Mouse (Mus musculus) midbrain, embryonic 11.5 days (tissue): Measurements from ENCODE around the gene Krt39. TPM values are rescaled to one million over a fixed set of nuclear protein-coding genes. Genes with fewer than 3 reads are reported as not detected.

Source experiments
- ATAC-seq: fragments of 200-750 bp; cut with Nextera tagmentation; 2 replicates; pipeline ENCODE4 v1.8.0; 2017; ENCODE audit warnings: moderate TSS enrichment, moderate library complexity; ENCODE audit not compliant: low FRiP score
- DNase-seq: peaks from one replicate; pipeline ENCODE4 v3.0.0; 2015; ENCODE audit warnings: low spot score; ENCODE audit errors: missing footprints
- H3K27ac ChIP-seq: fragments of 300-500 bp; sonication (generic); 2 replicates; pipeline ENCODE4 v1.5.1; 2014; ENCODE audit warnings: low read depth, low read length
- H3K27me3 ChIP-seq: fragments of 300-500 bp; sonication (generic); 2 replicates; pipeline ENCODE4 v1.6.1; 2014; ENCODE audit warnings: mild to moderate bottlenecking, low read length, moderate library complexity, mixed read lengths; ENCODE audit not compliant: control insufficient read depth, insufficient read depth
- H3K36me3 ChIP-seq: fragments of 300-500 bp; sonication (generic); 2 replicates; pipeline ENCODE4 v1.6.1; 2014; ENCODE audit warnings: mild to moderate bottlenecking, low read length, moderate library complexity, mixed read lengths; ENCODE audit not compliant: control insufficient read depth, insufficient read depth
- H3K4me1 ChIP-seq: fragments of 300-500 bp; sonication (generic); 2 replicates; pipeline ENCODE4 v1.6.1; 2014; ENCODE audit warnings: low read length; ENCODE audit not compliant: control insufficient read depth, insufficient read depth
- H3K4me2 ChIP-seq: fragments of 300-500 bp; sonication (generic); 2 replicates; pipeline ENCODE4 v1.6.1; 2014; ENCODE audit warnings: mild to moderate bottlenecking, moderate library complexity
- H3K4me3 ChIP-seq: fragments of 300-500 bp; sonication (generic); 2 replicates; pipeline ENCODE4 v1.5.1; 2014; ENCODE audit warnings: low read depth, low read length
- H3K9ac ChIP-seq: fragments of 300-500 bp; sonication (generic); 2 replicates; pipeline ENCODE4 v1.6.1; 2014; ENCODE audit warnings: low read length
- H3K9me3 ChIP-seq: fragments of 300-500 bp; sonication (generic); 2 replicates; pipeline ENCODE4 v1.6.1; 2016; ENCODE audit warnings: low read length; ENCODE audit not compliant: control insufficient read depth
- WGBS: fragments of 180-500 bp; shearing (Covaris S2); extraction: QIAGEN DNeasy Blood & Tissue Kit; methylation state at CpG from one replicate; pipeline ENCODE4 v1.1.7; 2014; 5-methylcytosine and 5-hydroxymethylcytosine counted together
- polyA plus RNA-seq: library from polyadenylated mRNA; unstranded; fragments of >200 nt; fragmentation: Nextera tagmentation; extraction: Ambion mirVana; gene quantifications from 2 replicates; pipeline ENCODE4 v1.2.1, GENCODE M21; 2014

The Krt39 gene
- not detected in 2 replicates for polyA plus RNA-seq

DNA sequence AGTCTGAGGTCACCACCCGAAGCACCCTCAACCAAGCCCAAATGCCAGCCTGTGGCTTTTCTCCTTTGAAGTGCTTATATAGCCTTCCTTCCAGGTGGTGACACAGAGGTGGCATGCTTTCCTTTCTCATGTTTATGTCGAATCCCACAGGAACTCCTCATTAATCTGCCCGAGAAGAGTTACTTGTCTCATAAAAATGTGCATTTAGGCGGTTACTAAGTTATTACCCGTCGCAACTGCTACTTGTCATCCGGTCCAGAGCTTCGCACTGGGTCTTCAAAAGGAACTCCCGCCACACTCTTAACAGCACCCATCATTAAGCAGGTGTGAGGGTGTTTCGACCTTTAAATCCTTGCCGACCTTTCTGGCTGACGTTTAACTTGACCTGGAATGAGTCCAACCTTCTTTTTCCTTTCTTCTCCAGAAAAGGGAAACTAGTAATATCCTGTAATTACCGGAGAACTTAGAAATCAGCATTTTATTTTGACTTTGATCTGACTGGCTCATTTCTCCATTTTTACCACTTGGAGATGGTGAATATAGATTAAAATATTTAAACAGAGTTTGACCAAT lies at the start of gene Krt39:
Gene Krt39, minus strand, starts transcription at position 51 of the 573 bp plus-strand sequence.
- H3K4me2 ChIP-seq, result no peak within 1 kb of the TSS
- H3K9me3 ChIP-seq, result no peaks in the 10 kb centered on the region
- no peak within 1 kb of the TSS for H3K27ac ChIP-seq
- no peak within 1 kb of the TSS for H3K9ac ChIP-seq
- H3K4me3 ChIP-seq, result no peak within 1 kb of the TSS
- 88% methylated on average over 13 of the region's 13 CpGs for WGBS
- H3K4me1 ChIP-seq, result no peaks in the 10 kb centered on the region
- no peaks in the 10 kb centered on the region for H3K36me3 ChIP-seq
- ATAC-seq (no peak), DNase-seq (no peak)
- H3K27me3 ChIP-seq, result no peaks in the 10 kb centered on the region

DNA sequence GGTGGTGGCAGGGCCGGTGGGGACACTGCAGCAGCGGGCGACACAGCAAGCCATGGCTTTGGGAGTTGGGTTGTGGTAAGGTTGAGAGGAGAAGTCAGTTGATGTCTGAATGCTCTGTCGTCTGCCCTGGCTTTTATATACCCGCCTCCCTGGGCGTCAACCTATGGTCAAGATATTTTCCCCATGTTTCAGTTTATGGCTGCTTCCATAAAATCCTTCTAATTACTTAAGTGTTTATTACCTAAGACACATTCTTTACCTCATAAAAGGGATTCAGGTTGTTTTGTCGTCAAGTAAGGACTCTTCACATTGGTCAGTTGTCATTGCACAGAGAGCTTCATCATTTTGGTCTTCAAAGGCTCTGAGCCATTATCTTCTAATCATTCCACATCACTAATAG lies 45.4 kb upstream of the Krt39 start, which contains the start of gene Krtap3-1:
Gene Krtap3-1, minus strand, starts transcription at position 101 of the 400 bp plus-strand sequence.
- 87% methylated on average over 7 of the region's 7 CpGs for WGBS
- H3K27me3 ChIP-seq, result no peaks in the 10 kb centered on the region
- DNase-seq (no peak), ATAC-seq (no peak)
- no peak within 1 kb of the TSS for H3K4me3 ChIP-seq
- H3K27ac ChIP-seq, result no peak within 1 kb of the TSS
- H3K4me2 ChIP-seq, result no peak within 1 kb of the TSS
- no peak within 1 kb of the TSS for H3K9ac ChIP-seq
- H3K36me3 ChIP-seq, result no peaks in the 10 kb centered on the region
- H3K9me3 ChIP-seq, result no peaks in the 10 kb centered on the region
- H3K4me1 ChIP-seq, result no peaks in the 10 kb centered on the region

GRCm38 (mm10) chr11:99562580-99562979 lies 41.4 kb upstream of the Krt39 start:
- Histone ChIP-seq H3K9ac (no peak overlapping the region), H3K36me3 (no peaks in the 10 kb centered on the region), H3K9me3 (no peaks in the 10 kb centered on the region), H3K27me3 (no peaks in the 10 kb centered on the region), H3K4me3 (no peak overlapping the region), H3K4me2 (no peak overlapping the region), H3K4me1 (no peaks in the 10 kb centered on the region), H3K27ac (no peak overlapping the region)
- ATAC-seq, result no peak
- 76% methylated on average over 6 of the region's 6 CpGs for WGBS
- no peak for DNase-seq

- no peak within 1 kb of the TSS for H3K9ac ChIP-seq
These were observed 38.2 kb upstream of the Krt39 start, which contains the start of gene Gm11939 for GRCm38 (mm10) chr11:99559366-99559765. Gene Gm11939, minus strand, starts transcription at chr11:99559466.

DNA sequence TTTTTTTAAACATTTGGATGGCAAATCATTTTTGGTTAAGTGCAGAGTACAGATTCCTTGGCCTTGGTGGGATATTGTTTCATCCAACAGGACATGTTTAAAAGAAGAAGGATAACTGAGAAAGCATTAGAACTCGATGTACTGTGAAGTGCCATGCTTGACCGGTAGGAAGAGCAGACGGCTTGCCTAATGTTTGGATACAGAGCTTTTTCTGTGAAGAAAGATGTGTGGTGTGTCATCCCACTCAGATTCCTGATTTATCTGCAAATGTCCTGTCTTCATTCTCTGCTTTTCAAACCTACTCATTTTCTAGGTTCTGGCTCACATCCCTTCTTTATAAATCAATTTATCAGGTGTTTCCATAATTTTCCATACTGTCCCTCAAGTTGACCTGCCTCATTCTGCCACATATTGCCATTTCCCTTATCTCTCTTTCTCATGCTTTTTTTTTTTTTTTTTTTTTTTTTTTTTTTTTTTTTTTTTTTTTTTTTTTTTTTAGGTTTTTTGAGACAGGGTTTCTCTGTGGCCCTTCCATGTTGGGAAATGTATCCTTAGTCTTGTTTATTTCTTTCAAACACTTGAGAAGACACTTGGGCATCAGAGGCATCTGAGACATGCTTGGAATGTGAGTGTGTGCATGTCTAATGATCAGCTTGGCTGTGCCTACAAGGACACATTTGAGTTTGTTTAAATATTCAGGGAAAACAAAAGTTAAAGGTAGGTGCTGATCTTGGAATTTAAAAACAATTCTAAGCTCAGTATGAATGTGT lies 37.0 kb upstream of the Krt39 start:
- ATAC-seq (no peak), DNase-seq (no peak)
- Histone ChIP-seq H3K4me2 (no peak overlapping the region), H3K36me3 (no peaks in the 10 kb centered on the region), H3K4me3 (no peak overlapping the region), H3K27ac (no peak overlapping the region), H3K4me1 (no peaks in the 10 kb centered on the region), H3K9ac (no peak overlapping the region), H3K9me3 (no peaks in the 10 kb centered on the region), H3K27me3 (no peaks in the 10 kb centered on the region)
- 84% methylated on average over 3 of the region's 3 CpGs for WGBS

More at GRCm38 (mm10) chr11:99559366-99559765, 38.2 kb upstream of the Krt39 start, which contains the start of gene Gm11939:
- 93% methylated on average over 9 of the region's 9 CpGs for WGBS
- Histone ChIP-seq H3K4me3 (no peak within 1 kb of the TSS), H3K9me3 (no peaks in the 10 kb centered on the region), H3K4me1 (no peaks in the 10 kb centered on the region), H3K36me3 (no peaks in the 10 kb centered on the region), H3K4me2 (no peak within 1 kb of the TSS), H3K27me3 (no peaks in the 10 kb centered on the region), H3K27ac (no peak within 1 kb of the TSS)
- ATAC-seq (no peak), DNase-seq (no peak)

GRCm38 (mm10) chr11:99556753-99557152 lies 35.6 kb upstream of the Krt39 start, which contains the start of gene Krtap3-2:
Gene Krtap3-2, minus strand, starts transcription at chr11:99556853.
- WGBS, result 100% methylated on average over 1 of the region's 2 CpGs
- Histone ChIP-seq H3K9me3 (no peaks in the 10 kb centered on the region), H3K9ac (no peak within 1 kb of the TSS), H3K36me3 (no peaks in the 10 kb centered on the region), H3K4me3 (no peak within 1 kb of the TSS), H3K27me3 (no peaks in the 10 kb centered on the region), H3K27ac (no peak within 1 kb of the TSS), H3K4me1 (no peaks in the 10 kb centered on the region), H3K4me2 (no peak within 1 kb of the TSS)
- ATAC-seq (no peak), DNase-seq (no peak)

DNA sequence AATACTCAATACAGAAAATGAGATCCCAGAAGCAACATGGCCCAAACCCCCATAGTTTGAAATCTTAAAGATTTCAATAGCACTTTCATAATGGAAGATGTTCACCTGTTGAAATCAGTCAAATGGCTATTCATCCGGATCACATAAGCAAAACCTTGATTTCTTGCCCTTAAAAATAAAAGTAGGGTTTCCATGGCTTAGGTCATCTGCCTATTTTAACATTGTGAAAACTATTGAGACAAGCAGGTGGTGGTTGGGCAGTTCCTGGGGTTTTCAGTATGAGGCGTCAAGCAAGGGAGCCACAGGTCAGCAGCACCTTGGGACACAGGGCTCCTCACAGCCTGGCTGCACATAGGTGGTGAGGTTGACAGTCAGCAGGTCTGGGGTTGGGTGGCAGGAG lies 35.1 kb upstream of the Krt39 start:
- no peaks in the 10 kb centered on the region for H3K36me3 ChIP-seq
- DNase-seq (no peak), ATAC-seq (no peak)
- no peak overlapping the region for H3K9ac ChIP-seq
- H3K4me1 ChIP-seq, result no peaks in the 10 kb centered on the region
- no peak overlapping the region for H3K4me3 ChIP-seq
- 84% methylated on average over 2 of the region's 2 CpGs for WGBS
- H3K4me2 ChIP-seq, result no peak overlapping the region
- no peak overlapping the region for H3K27ac ChIP-seq
- H3K27me3 ChIP-seq, result no peaks in the 10 kb centered on the region
- H3K9me3 ChIP-seq, result no peaks in the 10 kb centered on the region

GRCm38 (mm10) chr11:99550765-99551164 lies 29.6 kb upstream of the Krt39 start, which contains the start of gene Krtap3-3:
Gene Krtap3-3, minus strand, starts transcription at chr11:99550865.
- DNase-seq (no peak), ATAC-seq (no peak)
- Histone ChIP-seq H3K27ac (no peak within 1 kb of the TSS), H3K4me2 (no peak within 1 kb of the TSS), H3K36me3 (no peaks in the 10 kb centered on the region), H3K27me3 (no peaks in the 10 kb centered on the region), H3K4me3 (no peak within 1 kb of the TSS), H3K4me1 (no peaks in the 10 kb centered on the region), H3K9ac (no peak within 1 kb of the TSS), H3K9me3 (no peaks in the 10 kb centered on the region)
- WGBS, result 81% methylated on average over 4 of the region's 4 CpGs

DNA sequence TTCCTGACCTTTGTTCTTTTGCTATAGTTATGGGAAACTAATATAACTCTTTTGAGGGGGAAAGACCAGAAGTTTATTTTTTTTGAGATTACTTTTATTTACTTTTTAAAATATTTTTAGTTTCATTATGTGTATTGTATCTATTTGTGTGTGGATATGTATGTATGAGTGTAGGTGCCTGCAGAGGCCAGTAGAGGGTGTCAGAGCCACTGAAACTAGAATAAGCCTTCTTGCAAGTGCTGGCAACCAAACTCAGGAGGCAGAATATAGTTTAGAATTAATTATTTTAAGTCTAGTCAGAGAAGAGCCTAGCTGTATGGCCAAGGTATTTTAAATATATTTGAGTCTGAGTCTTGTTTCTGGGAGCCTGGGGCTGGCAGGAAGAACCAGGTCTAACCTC lies 26.8 kb upstream of the Krt39 start:
- H3K36me3 ChIP-seq, result no peaks in the 10 kb centered on the region
- ATAC-seq (no peak), DNase-seq (no peak)
- H3K4me2 ChIP-seq, result no peak overlapping the region
- H3K4me1 ChIP-seq, result no peaks in the 10 kb centered on the region
- no peaks in the 10 kb centered on the region for H3K27me3 ChIP-seq
- no peak overlapping the region for H3K27ac ChIP-seq
- H3K9ac ChIP-seq, result no peak overlapping the region
- H3K4me3 ChIP-seq, result no peak overlapping the region
- H3K9me3 ChIP-seq, result no peaks in the 10 kb centered on the region
